Mouse (Mus musculus): ENCODE results near the gene Phyhipl. TPM values are rescaled to one million over a fixed set of nuclear protein-coding genes. Genes with fewer than 3 reads are reported as not detected.

Phyhipl gene
- total RNA-seq (2017) = not detected in 2 replicates

DNA sequence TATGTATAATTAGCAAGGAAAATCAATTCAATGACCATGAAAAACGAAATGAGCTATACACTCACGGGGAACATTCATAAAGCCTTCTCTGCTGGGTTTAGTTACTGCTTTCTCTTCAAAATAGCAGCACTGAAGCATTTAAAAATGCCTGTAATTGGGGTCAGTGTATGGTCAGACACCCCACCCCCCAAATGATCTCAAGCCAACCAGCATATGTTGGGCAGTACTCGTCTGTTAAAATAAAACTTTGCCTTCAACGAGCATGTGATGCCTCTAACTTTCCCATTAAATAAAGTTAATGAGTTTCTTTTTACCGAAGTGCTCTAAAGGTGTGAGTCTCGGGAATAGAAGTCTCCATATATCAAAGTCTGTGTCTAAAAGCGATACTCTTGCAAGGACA, at the start of gene Phyhipl:
TSS of gene Phyhipl (minus strand) at position 138 of the 400 bp plus-strand sequence.
- no peak for ATAC-seq (replicated peaks; ENCODE audit: low read depth, poor library complexity, severe bottlenecking)

GRCm38 (mm10) chr10:70703211-70703610, 47.4 kb upstream of the Phyhipl start:
- no peak for ATAC-seq (replicated peaks; ENCODE audit: low read depth, poor library complexity, severe bottlenecking)

DNA sequence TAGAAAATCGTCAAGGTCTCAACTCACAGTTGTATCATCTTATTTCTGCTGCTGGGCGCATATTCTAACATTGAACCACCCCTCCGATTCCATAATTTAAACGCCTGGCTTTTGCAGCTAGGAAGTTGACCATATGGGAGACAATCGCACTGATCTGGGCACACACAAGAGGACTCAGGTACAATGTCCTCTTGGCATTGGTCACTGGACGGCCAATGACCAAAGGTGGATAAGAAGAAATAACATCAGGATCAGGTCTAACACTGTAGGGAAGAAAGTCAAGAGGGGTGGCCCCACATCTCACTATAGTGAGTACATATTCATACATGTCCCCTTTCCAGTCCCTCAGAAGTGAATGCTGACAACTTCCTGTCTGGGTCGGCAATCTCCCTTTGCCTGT, 43.8 kb upstream of the Phyhipl start:
- no peak for ATAC-seq (replicated peaks; ENCODE audit: low read depth, poor library complexity, severe bottlenecking)

DNA sequence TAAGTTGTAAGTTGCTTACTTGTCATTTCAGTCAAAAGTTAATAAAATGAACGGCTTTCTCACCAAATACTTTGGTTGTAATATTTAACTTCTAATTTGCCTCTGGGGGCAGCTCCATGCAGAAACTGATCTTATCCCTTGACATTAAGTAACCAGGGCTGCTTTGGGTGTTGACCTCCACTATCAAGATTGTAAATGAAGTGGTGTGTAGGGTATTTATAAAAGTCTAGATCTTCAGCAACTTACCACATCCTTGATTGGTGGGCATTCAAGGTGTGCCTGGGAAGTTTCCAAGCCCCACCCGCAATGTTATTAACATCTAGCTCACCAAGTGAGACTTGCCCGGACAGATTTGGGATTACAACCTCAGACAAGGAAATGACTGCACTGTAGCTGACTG, 42.2 kb upstream of the Phyhipl start:
- no peak for ATAC-seq (replicated peaks; ENCODE audit: low read depth, poor library complexity, severe bottlenecking)

GRCm38 (mm10) chr10:70696748-70697585, 41.2 kb upstream of the Phyhipl start:
- ATAC-seq (replicated peaks; ENCODE audit: low read depth, poor library complexity, severe bottlenecking) = no peak

- no peak for ATAC-seq (replicated peaks; ENCODE audit: low read depth, poor library complexity, severe bottlenecking)
Measured at GRCm38 (mm10) chr10:70689346-70689745, 33.6 kb upstream of the Phyhipl start.

- ATAC-seq (replicated peaks; ENCODE audit: low read depth, poor library complexity, severe bottlenecking) = no peak
Measured at GRCm38 (mm10) chr10:70688881-70689280, 33.1 kb upstream of the Phyhipl start.

GRCm38 (mm10) chr10:70686941-70687703, 31.4 kb upstream of the Phyhipl start:
- no peak for ATAC-seq (replicated peaks; ENCODE audit: low read depth, poor library complexity, severe bottlenecking)

- no peak for ATAC-seq (replicated peaks; ENCODE audit: low read depth, poor library complexity, severe bottlenecking)
Measured at GRCm38 (mm10) chr10:70686505-70686904, 30.7 kb upstream of the Phyhipl start.

GRCm38 (mm10) chr10:70683508-70683907, 27.7 kb upstream of the Phyhipl start:
- no peak for ATAC-seq (replicated peaks; ENCODE audit: low read depth, poor library complexity, severe bottlenecking)

GRCm38 (mm10) chr10:70677946-70678345, 22.2 kb upstream of the Phyhipl start:
- no peak for ATAC-seq (replicated peaks; ENCODE audit: low read depth, poor library complexity, severe bottlenecking)

DNA sequence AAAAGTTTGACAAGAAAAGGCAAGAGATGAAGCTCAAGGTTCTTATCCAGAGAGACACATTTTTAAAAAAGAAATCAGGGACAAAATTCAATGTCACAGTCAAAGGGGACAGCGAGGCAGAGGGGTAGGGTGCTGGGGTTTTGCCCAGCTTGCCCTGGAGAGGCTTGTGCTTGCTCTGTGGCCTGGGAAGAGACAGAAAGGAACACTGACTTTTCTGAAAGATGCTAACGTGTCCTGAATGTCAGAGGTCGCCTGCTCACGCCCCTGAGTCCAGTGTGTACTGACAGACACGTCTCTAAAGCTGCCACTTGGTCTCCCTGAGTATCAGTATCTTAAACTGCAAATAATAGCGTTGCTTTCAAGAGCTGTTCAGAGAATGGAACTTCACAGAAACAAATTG, 507 bp upstream of the Phyhipl start:
- no peak for ATAC-seq (replicated peaks; ENCODE audit: low read depth, poor library complexity, severe bottlenecking)

- ATAC-seq (replicated peaks; ENCODE audit: low read depth, poor library complexity, severe bottlenecking) = no peak
Measured at GRCm38 (mm10) chr10:70654655-70655054, 1.1 kb downstream of the Phyhipl start.

GRCm38 (mm10) chr10:70654139-70654538, 1.6 kb downstream of the Phyhipl start:
- no peak for ATAC-seq (replicated peaks; ENCODE audit: low read depth, poor library complexity, severe bottlenecking)

GRCm38 (mm10) chr10:70651769-70652648, 3.8 kb downstream of the Phyhipl start:
- ATAC-seq (replicated peaks; ENCODE audit: low read depth, poor library complexity, severe bottlenecking) = no peak

- ATAC-seq (replicated peaks; ENCODE audit: low read depth, poor library complexity, severe bottlenecking) = no peak
Measured at GRCm38 (mm10) chr10:70648831-70649230, 6.9 kb downstream of the Phyhipl start.

DNA sequence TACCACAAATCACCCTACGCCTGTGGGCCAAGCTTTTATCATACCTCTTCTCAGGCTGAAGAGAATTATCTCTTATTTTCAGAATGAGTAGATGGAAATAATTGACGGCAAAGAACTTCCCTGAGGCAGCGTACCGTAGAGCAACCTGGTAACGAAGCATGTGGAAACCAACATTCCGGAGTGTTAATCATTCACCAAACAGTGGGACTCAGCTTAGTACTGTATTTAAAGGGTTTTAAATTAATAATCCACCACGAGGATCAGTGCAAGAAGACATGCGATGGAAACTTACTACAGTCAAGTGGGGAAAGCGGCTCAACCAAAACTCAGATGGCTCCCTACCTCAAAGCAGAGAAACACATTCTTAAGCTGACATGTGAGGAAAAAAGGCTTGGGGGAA, 12.6 kb downstream of the Phyhipl start:
- no peak for ATAC-seq (replicated peaks; ENCODE audit: low read depth, poor library complexity, severe bottlenecking)

GRCm38 (mm10) chr10:70640896-70641596, 14.7 kb downstream of the Phyhipl start:
- ATAC-seq (replicated peaks; ENCODE audit: low read depth, poor library complexity, severe bottlenecking) = no peak

DNA sequence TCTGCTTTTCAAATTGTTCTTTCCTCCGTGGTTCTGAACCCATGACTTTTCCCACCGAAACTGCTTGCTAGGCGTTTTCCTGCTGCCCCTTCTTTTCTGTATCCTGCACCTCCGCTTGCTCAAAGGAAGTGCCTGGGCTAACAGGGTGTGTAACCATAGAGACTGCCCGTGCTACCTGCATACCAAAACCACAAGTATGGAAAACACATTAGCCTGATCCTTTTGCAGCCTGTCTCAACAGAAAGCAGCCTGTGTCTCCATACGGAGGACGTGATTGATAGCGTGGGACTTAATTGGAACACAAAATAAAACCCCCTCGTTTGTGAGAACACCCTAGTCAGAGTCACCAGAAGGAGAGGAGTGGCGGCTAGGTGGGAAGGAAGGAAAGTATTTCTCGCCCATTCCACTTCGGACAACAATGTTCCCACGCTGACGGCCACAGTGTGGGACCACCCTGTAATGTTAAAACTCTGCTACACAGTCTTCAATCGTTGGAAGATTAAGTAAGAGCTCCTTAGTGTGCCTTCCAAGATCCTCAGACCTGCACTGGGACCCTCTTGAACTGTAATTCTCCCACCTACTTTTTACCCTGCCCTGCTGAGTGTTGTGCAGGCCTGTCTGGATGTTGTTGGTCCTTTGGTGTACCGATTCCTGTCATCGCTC, 15.6 kb downstream of the Phyhipl start:
- ATAC-seq (replicated peaks; ENCODE audit: low read depth, poor library complexity, severe bottlenecking) = no peak

Measured in common myeloid progenitor, adult 5-6 weeks (primary cell).